Mouse (Mus musculus) hindbrain, embryonic 13.5 days (tissue): ENCODE measurements around the gene Gpr83. TPM values are rescaled to one million over a fixed set of nuclear protein-coding genes. Genes with fewer than 3 reads are reported as not detected.

Experiments
- ATAC-seq: fragments of 200-750 bp; cut with Nextera tagmentation; 2 replicates; pipeline ENCODE4 v1.8.0; 2017; ENCODE audit warnings: moderate TSS enrichment; ENCODE audit not compliant: low FRiP score
- H3K27ac ChIP-seq: fragments of 300-500 bp; sonication (generic); 2 replicates; pipeline ENCODE4 v1.5.1; 2015; ENCODE audit warnings: inconsistent platforms, mild to moderate bottlenecking, moderate library complexity
- H3K27me3 ChIP-seq: fragments of 300-500 bp; sonication (generic); 2 replicates; pipeline ENCODE4 v1.6.1; 2015; ENCODE audit warnings: mild to moderate bottlenecking, inconsistent platforms
- H3K36me3 ChIP-seq: fragments of 300-500 bp; sonication (generic); 2 replicates; pipeline ENCODE4 v1.6.1; 2015; ENCODE audit warnings: mild to moderate bottlenecking, inconsistent platforms
- H3K4me1 ChIP-seq: fragments of 300-500 bp; sonication (generic); replicated peaks from 2 replicates; pipeline ENCODE4 v1.6.1; 2015; ENCODE audit warnings: inconsistent platforms
- H3K4me2 ChIP-seq: fragments of 300-500 bp; sonication (generic); 2 replicates; pipeline ENCODE4 v1.6.1; 2015; ENCODE audit warnings: inconsistent platforms, mild to moderate bottlenecking, moderate library complexity
- H3K4me3 ChIP-seq: fragments of 300-500 bp; sonication (generic); 2 replicates; pipeline ENCODE4 v1.5.1; 2015; ENCODE audit warnings: mild to moderate bottlenecking, inconsistent platforms
- H3K9ac ChIP-seq: fragments of 300-500 bp; sonication (generic); 2 replicates; pipeline ENCODE4 v1.6.1; 2015; ENCODE audit warnings: mild to moderate bottlenecking, inconsistent platforms
- H3K9me3 ChIP-seq: fragments of 300-500 bp; sonication (generic); 2 replicates; pipeline ENCODE4 v1.6.1; 2016; ENCODE audit warnings: inconsistent platforms
- WGBS: fragments of 180-500 bp; shearing (Covaris S2); methylation state at CpG from one replicate; pipeline ENCODE4 v1.1.7; 2015; 5-methylcytosine and 5-hydroxymethylcytosine counted together
- polyA plus RNA-seq: library from polyadenylated mRNA; unstranded; fragments of >200 nt; fragmentation: Nextera tagmentation; extraction: Ambion mirVana; gene quantifications from 2 replicates; pipeline ENCODE4 v1.2.1, GENCODE M21; 2015

Gpr83 gene
- polyA plus RNA-seq, 1 experiment from 2014 or later: 1.1 TPM

DNA sequence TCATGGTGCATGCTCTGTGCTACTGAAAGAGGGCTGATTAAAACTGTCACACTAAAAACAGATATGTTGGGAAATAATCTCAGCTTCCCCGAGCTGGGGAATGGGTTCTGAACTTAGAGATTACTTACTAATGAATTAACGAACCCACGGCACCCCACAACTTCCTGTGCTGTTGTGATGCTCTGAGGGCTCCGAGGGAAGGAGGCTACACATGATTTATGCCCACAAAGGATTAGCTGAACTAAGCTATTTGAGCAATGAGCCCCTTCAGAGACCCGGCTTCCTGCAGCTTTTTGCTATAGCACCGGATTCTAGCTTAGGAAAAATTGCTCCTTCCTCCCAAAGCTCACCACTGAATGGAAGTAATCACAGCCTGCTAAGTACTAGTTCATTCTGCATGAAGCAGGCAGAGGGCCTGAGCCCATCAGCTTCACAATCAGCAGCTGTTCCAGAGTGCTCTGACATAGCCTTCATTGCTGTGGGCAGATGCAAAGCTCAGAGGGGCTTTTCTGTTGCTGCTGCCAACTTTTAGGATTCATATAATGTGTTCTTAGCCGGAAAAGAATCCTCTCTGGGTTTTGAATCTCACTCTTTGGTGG, 35.3 kb downstream of the Gpr83 start:
- Histone ChIP-seq H3K9ac (no peak overlapping the region), H3K4me1 (peaks cover 18% of the 10 kb centered on the region), H3K36me3 (no peaks in the 10 kb centered on the region), H3K9me3 (no peaks in the 10 kb centered on the region), H3K27ac (peak overlapping the region; percentile 23; the same call in 1 of the 2 replicates), H3K27me3 (no peaks in the 10 kb centered on the region), H3K4me2 (no peak overlapping the region), H3K4me3 (no peak overlapping the region)
- no peak for ATAC-seq
- 69% methylated on average over 7 of the region's 7 CpGs for WGBS

DNA sequence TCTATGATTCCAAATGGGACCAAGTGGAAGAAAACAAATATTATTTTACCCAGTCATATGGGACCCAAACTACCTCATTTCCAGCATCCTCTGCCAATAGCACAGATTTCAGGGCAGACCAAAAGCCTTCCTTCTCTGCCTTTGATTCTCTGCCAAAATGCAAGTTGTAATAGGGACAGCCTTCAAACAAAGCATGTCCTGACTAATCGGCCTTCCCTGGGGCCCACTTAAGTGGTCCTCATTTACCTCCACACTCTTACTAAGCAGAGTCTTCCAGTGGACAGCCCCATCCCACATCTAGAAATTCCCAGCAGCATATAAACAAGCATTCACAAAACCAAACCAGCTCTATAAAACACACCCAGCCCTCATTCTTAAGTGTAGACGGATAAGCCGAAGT, 37.1 kb downstream of the Gpr83 start:
- no peaks in the 10 kb centered on the region for H3K27me3 ChIP-seq
- no peak overlapping the region for H3K4me3 ChIP-seq
- ATAC-seq: no peak
- 88% methylated on average over 3 of the region's 3 CpGs for WGBS
- no peak overlapping the region for H3K4me2 ChIP-seq
- peaks cover 8% of the 10 kb centered on the region; the same call in 1 of the 2 replicates for H3K4me1 ChIP-seq
- no peak overlapping the region for H3K27ac ChIP-seq
- no peaks in the 10 kb centered on the region for H3K36me3 ChIP-seq
- H3K9ac ChIP-seq: no peak overlapping the region
- H3K9me3 ChIP-seq: no peaks in the 10 kb centered on the region

DNA sequence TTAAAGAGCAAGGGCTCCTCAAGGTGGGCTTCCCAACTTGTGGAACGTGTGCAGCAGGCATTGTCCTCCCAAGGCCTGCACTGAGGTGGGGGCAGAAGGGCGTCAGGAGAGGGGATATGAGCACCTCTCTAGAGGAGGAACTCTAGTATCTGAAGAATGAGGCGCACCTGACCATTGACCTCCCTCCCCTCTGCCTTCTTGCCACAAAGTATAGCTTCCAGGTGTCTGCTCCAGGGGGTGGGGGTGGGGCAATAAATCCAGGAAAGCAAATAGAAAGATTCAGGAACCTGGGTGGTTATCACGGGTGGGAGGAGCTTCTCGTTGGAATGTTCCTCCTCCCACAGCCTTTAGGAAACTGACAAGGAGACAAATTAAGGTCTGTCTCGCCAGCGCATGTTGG, 41.7 kb downstream of the Gpr83 start:
- peaks cover 10% of the 10 kb centered on the region for H3K27me3 ChIP-seq
- no peaks in the 10 kb centered on the region for H3K9me3 ChIP-seq
- no peak overlapping the region for H3K9ac ChIP-seq
- H3K4me2 ChIP-seq: no peak overlapping the region
- no peak overlapping the region for H3K27ac ChIP-seq
- ATAC-seq: peak; percentile 30; the same call in 1 of the 2 replicates
- 67% methylated on average over 7 of the region's 7 CpGs for WGBS
- no peak overlapping the region for H3K4me3 ChIP-seq
- no peaks in the 10 kb centered on the region for H3K36me3 ChIP-seq
- peaks cover 15% of the 10 kb centered on the region for H3K4me1 ChIP-seq

DNA sequence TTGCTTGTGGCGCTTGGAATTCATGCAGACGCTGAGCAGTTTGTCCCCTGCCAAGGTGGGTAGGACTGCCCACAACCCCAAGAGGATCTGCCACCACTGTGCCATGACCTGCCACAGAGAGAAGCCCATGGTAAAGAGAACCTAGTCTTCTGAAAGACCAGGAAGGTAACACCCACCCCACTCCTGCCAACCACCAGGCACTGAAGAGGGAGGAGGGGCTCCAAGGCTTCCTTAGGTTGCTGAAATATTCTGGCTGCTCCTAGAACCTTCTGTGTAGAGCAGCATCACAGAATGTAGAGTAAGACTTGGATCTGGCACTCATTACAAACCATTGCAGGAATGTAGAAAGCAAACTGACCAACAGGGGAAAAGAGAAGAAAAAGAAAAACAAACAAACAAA, 42.4 kb downstream of the Gpr83 start:
- Histone ChIP-seq H3K9ac (no peak overlapping the region), H3K27me3 (peaks cover 10% of the 10 kb centered on the region), H3K36me3 (no peaks in the 10 kb centered on the region), H3K9me3 (no peaks in the 10 kb centered on the region), H3K4me3 (no peak overlapping the region), H3K4me2 (no peak overlapping the region), H3K4me1 (peaks cover 13% of the 10 kb centered on the region), H3K27ac (no peak overlapping the region)
- no peak for ATAC-seq
- WGBS: 96% methylated on average over 2 of the region's 2 CpGs

DNA sequence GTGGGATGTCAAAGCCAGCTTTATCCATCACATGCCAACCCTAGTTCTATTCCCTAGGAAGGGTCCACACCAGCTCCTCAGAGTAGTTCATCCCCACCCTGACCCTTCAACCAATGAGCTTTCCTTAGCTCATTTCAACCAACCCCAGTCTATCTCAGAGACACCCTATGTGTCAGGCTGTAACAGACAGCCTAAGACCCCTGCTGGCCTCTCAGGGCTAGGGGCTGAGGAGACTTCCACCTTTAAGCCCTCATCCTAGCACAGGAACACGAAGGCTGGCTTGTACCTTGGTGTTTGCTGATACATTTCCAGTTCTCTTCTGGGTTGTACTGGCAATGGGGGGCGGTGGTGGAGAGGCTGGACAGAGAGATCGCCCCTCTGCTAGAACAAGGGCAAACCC, 43.0 kb downstream of the Gpr83 start:
- no peak for ATAC-seq
- Histone ChIP-seq H3K4me2 (no peak overlapping the region), H3K36me3 (no peaks in the 10 kb centered on the region), H3K9ac (no peak overlapping the region), H3K4me3 (no peak overlapping the region), H3K27ac (no peak overlapping the region), H3K27me3 (peaks cover 10% of the 10 kb centered on the region), H3K4me1 (peaks cover 13% of the 10 kb centered on the region), H3K9me3 (no peaks in the 10 kb centered on the region)
- WGBS: 87% methylated on average over 3 of the region's 3 CpGs

DNA sequence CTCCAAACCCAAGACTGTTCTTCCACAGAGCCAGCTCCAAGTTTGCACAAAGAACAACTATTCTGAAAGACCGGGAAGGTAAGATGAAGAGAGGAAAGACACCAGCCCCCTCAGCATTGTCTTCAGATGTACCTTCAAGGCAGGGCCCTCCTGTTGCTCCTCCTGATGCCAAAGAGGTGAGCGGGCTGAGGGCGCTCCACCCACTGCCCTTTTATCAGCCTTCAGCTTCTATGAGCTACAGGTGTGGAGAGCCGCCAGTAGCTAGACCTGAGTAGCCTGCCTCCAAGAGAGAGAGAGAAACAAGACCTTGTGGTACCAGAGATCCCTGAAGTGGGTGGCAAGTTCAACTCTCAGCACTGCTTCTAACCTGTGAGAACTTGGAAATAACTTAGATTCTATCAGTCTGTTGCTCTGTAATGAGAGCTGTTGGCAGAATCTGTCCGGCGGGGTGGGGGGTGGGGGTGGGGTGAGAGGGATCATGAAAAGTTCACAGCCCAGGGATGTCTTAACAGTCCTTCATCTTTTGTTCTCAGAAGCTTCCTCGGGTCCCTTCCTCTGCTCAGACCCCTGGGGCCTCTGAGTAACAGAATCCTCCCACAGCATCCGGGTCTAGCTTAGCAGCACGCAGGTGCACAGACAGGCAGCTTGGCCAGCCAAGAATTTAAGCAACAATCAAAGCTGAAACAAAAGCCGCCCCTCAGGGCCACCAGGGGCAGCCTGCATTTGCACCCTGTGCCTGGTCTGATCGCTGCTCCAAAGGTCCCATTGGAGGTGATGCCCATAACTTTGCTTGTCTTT, 43.8 kb downstream of the Gpr83 start, which contains the start of gene Izumo1r:
Gene Izumo1r (minus strand): TSS at position 369 of the 798 bp plus-strand sequence.
- Histone ChIP-seq H3K4me2 (no peak within 1 kb of the TSS), H3K27me3 (peaks cover 10% of the 10 kb centered on the region), H3K36me3 (no peaks in the 10 kb centered on the region), H3K4me3 (no peak within 1 kb of the TSS), H3K9ac (no peak within 1 kb of the TSS), H3K9me3 (no peaks in the 10 kb centered on the region), H3K4me1 (peaks cover 13% of the 10 kb centered on the region), H3K27ac (no peak within 1 kb of the TSS)
- ATAC-seq: no peak
- WGBS: 36% methylated on average over 11 of the region's 11 CpGs

DNA sequence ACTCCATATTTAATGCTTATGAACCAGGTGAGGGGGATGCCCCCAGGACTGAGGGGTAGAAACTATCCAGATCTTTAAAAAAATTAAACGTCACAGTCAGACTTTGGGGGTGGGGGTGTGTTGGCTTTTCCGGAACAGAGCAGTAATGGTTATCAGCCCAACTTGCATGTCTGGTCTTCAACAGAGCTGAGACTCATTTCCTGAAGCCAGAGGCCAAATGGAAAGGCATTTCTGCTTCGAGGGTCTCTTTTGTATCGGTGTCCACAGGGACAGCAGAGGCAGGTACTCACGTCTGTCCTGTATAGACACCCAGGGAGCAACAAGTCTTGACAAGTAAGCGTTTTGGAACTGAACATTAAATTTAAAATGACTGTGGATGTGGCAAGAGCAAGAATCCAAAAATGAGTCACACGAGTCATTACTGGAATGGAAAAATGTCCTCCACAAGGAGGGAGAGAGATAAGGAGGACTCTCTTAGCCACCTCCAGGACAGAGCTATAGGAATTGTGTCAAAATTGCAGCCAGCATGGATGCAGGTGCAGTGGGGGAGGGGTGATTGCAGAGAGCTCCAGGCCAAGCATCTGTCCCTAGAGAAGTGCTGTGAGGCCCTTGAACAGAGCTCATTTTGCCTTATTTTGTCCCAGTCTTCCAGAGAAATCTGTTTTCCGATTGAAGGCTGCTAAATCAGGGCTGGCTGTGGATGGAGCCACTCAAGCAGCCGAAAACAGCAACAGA, 44.9 kb downstream of the Gpr83 start:
- H3K9me3 ChIP-seq: no peaks in the 10 kb centered on the region
- H3K27me3 ChIP-seq: peaks cover 10% of the 10 kb centered on the region
- no peak overlapping the region for H3K27ac ChIP-seq
- no peak overlapping the region for H3K9ac ChIP-seq
- no peaks in the 10 kb centered on the region for H3K36me3 ChIP-seq
- no peak overlapping the region for H3K4me2 ChIP-seq
- peaks cover 15% of the 10 kb centered on the region for H3K4me1 ChIP-seq
- no peak overlapping the region for H3K4me3 ChIP-seq
- no peak for ATAC-seq
- 59% methylated on average over 9 of the region's 9 CpGs for WGBS

DNA sequence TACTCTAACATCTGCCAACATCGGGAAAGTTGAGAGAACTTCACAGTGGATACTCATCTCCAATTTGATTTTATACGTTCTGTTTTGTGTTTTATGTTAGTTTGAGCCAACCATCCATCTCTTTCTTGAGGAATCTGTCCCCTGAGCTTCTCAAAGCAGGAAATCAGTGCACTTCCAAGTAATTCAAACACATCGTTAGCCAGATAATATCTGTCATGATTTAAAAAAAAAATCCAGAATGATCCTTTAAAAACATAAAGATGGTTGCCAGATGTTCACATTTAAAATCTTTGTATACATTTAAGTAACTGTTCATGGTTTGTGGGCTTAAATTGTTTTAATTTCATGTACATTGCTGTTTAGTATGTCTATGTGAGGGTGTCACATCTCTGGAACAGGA, 45.9 kb downstream of the Gpr83 start:
- ATAC-seq: no peak
- H3K4me3 ChIP-seq: no peak overlapping the region
- no peak overlapping the region for H3K4me2 ChIP-seq
- H3K9me3 ChIP-seq: no peaks in the 10 kb centered on the region
- H3K27me3 ChIP-seq: peaks cover 10% of the 10 kb centered on the region
- no peaks in the 10 kb centered on the region for H3K36me3 ChIP-seq
- no peak overlapping the region for H3K27ac ChIP-seq
- no peak overlapping the region for H3K9ac ChIP-seq
- 71% methylated on average over 3 of the region's 3 CpGs for WGBS
- H3K4me1 ChIP-seq: peaks cover 21% of the 10 kb centered on the region

DNA sequence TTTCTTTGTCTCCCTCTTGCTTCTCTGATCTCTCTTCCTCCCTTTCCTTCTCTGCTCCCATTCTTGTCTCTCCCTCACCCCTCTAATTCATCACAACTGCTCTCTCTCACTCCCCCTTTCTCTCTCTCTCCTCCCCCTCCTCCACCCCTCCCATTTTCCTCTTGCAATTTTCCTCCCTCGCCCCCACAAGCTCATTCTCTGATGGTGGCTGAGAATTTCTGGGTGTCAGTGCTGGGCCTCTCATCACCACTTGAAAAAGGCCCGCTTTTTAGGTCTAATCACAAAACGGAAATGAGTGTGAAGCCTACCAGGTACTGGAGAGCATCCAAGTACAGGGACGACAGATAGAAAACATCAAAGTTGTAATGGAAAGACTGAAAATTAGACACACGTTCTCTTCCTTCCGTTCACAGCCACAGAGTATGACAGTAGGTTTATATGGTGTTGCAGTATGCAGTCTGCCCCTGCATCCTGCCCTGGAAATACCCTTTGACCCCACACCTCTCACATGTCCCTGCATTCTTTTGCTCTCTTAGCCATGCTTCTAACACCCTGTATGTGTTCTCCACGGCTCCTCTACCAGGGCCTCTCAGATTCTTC, 47.9 kb downstream of the Gpr83 start:
- WGBS: 79% methylated on average over 7 of the region's 7 CpGs
- Histone ChIP-seq H3K4me3 (no peak overlapping the region), H3K36me3 (no peaks in the 10 kb centered on the region), H3K9me3 (no peaks in the 10 kb centered on the region), H3K4me2 (no peak overlapping the region), H3K27me3 (peaks cover 7% of the 10 kb centered on the region), H3K9ac (no peak overlapping the region), H3K27ac (no peak overlapping the region), H3K4me1 (peaks cover 21% of the 10 kb centered on the region)
- no peak for ATAC-seq

DNA sequence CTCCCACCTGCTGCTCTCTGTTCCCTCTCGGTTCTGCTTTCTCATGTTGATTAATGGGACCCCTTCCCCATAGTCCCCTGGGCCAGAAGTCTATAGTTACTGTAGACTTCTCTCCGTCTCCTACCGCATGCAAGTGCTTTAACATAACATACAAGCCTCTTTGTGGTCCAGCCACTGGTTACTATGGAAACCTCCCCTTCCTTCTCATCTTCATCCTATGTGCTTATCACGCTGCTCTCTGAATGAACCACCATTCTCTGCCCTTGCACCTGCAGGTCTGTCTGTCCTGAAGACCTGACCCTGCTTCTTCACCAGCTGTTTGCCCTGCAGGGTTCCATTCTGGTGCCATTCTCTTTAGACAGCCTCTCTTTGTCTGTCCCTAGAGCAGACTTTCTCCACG, 50.0 kb downstream of the Gpr83 start:
- WGBS: 13% methylated on average over 5 of the region's 5 CpGs

DNA sequence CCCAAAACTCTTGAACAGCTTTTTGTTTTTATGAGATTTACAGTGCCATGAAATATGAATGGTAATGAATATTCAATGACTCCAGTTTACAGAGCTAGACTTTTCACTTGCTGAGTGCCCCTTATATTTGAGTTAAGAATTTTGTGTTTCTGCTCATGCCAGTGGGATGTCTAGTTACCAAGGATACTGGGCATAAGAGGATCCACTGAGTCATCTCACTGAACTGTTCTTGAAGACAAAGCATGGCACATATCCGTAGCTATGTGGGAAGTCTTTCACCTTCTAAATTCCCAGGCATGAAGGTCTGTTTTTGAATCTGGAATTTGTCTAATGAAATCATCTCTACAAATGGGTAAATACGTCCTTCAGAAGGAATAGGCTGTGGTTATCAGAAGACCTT, 52.0 kb downstream of the Gpr83 start:
- ATAC-seq: no peak
- peaks cover 8% of the 10 kb centered on the region for H3K4me1 ChIP-seq
- no peaks in the 10 kb centered on the region for H3K27me3 ChIP-seq
- H3K36me3 ChIP-seq: no peaks in the 10 kb centered on the region
- H3K4me3 ChIP-seq: no peak overlapping the region
- WGBS: 86% methylated on average over 2 of the region's 2 CpGs
- no peak overlapping the region for H3K9ac ChIP-seq
- no peak overlapping the region for H3K4me2 ChIP-seq
- H3K27ac ChIP-seq: no peak overlapping the region
- H3K9me3 ChIP-seq: no peaks in the 10 kb centered on the region

More for the DNA sequence above, 50.0 kb downstream of the Gpr83 start:
- Histone ChIP-seq H3K4me3 (no peak overlapping the region), H3K9me3 (no peaks in the 10 kb centered on the region), H3K9ac (no peak overlapping the region), H3K27me3 (peaks cover 4% of the 10 kb centered on the region; the same call in 1 of the 2 replicates), H3K36me3 (no peaks in the 10 kb centered on the region), H3K27ac (no peak overlapping the region), H3K4me2 (no peak overlapping the region), H3K4me1 (peaks cover 15% of the 10 kb centered on the region)
- ATAC-seq: peak; percentile 65

DNA sequence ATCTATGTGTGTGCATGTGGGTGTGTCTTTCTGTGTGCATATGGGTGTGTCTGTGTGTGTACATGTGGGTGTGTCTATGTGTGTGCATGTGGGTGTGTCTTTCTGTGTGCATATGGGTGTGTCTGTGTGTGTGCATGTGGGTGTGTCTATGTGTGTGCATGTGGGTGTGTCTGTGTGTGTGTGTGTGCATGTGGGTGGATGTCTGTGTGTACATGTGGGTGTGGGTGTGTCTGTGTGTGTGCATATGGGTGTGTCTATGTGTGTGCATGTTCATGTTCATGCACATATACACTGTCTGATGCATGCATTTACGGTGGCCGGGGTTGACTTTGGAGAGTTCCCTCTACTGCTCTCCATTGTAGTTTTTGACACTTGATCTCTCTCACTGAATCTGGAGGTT, 57.7 kb downstream of the Gpr83 start:
- no peak for ATAC-seq
- Histone ChIP-seq H3K4me3 (no peak overlapping the region), H3K4me2 (no peak overlapping the region), H3K27ac (no peak overlapping the region), H3K4me1 (peaks cover 3% of the 10 kb centered on the region; the same call in 1 of the 2 replicates), H3K27me3 (no peaks in the 10 kb centered on the region), H3K36me3 (no peaks in the 10 kb centered on the region), H3K9ac (no peak overlapping the region), H3K9me3 (no peaks in the 10 kb centered on the region)
- WGBS: 90% methylated on average over 2 of the region's 2 CpGs
